Mouse (Mus musculus): Measurements from ENCODE around the gene Elf3.
"Not testable (repeated sequence)": the region's sequence is repeated elsewhere in the genome, so short reads cannot be mapped to it uniquely, and the experiment has no call there.

Gene Elf3

DNA sequence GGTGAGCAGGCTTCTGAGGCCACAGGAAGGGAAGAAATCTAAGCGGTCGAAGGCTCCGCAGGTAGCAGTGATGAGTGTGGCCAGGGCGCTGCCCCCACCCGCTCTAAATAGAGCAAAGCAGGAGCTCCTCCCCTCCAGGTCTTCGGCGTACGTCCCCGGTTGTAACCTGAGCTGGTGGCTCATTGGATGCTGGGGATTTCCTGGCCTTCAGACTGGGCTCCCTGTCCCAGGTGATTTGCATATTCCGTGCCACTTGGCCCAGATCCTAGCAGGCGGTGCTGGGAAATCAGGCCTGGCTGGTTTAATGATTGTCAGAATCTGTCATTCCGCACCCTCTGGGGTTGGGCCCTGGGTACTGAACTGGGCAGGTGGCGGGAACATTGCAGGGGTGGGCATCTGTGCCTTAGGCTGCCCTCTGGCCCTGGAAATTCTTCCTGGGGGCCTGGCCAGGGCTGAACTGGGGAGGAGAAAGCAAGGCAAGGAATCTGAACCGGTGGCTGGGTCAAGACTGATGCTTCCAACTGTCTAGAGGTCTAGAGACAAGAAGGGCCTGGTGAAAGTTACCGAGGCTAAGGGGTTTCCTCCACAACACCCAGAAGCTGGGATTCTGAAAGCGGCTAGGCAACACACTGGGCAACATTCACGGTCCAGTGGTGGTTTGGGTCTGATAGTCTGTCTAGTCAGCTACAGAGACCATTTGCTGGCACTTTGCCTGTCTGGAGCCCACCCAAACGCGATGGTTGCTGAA lies at the start of gene Elf3:
Gene Elf3, minus strand, starts transcription at position 189 of the 748 bp plus-strand sequence.
- DNase-seq (ENCODE audit: low spot score in 2 of 2), result peak; percentile 84

DNA sequence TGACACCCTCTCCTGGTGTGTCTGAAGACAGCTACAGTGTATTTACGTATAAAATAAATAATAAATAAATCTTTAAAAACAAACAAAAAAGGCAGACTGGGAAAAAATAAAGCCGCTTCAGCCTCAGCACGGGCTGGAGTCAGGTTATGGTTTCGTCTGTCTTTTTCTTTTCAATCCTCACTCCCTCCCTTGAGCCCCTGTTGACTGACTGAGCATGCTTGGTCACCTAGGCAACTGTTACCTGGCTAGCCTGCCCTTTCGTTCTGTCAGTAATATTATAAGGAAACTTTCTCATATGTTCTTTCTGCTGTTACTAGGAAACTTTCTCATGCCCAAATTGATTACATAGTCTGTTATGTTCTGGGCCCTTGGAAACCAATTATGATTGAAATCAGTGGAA lies 32.5 kb upstream of the Elf3 start:
- no peak for DNase-seq (ENCODE audit: low spot score in 2 of 2)

DNA sequence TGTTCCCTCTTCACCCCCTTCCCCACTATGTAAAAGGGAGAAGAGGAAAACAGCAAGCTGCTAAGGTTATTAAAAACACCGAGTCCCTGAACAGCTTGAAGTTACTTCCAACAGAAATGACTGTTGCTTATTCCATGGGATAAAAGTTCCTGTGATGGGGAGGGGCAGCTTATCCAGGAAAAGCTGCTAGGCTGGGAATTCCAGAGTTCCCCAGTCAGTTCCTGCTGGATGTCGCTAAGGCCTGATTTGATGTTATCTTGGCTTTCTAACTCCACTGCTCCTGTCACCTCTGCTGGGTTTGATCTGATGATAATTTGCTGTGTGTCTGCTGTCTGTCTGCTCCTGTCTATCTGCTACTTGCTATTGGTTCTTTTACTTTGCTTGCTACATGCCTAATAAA lies 27.9 kb upstream of the Elf3 start:
- DNase-seq (ENCODE audit: low spot score in 2 of 2), result no peak

DNA sequence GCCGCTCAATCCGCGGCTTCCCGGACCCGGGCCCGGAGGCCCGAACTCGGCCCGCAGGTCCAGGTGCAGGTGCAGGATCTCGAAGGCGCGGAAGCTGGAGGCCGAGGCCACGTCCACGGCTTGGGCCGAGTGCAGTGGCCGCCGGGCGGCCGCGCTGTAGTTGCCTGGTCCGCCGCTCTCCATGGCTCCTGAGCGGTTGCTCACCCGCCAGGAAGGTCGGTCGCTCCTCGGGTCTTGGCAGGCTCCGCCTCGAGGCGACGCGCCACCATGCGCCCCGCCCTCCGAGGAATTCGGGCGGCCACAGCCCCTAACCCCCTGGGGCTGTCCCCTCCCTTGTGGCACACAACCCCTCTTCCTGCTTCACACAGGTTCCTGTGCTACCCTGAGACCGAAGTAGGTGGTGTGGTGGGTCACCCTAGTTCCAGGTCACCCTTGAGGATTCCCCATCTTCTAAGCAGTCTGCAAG lies 25.5 kb upstream of the Elf3 start, which contains the start of gene Rnpep:
Gene Rnpep, minus strand, starts transcription at position 259 of the 466 bp plus-strand sequence.
- DNase-seq (ENCODE audit: low spot score in 2 of 2), result peak; percentile 56 to 82

DNA sequence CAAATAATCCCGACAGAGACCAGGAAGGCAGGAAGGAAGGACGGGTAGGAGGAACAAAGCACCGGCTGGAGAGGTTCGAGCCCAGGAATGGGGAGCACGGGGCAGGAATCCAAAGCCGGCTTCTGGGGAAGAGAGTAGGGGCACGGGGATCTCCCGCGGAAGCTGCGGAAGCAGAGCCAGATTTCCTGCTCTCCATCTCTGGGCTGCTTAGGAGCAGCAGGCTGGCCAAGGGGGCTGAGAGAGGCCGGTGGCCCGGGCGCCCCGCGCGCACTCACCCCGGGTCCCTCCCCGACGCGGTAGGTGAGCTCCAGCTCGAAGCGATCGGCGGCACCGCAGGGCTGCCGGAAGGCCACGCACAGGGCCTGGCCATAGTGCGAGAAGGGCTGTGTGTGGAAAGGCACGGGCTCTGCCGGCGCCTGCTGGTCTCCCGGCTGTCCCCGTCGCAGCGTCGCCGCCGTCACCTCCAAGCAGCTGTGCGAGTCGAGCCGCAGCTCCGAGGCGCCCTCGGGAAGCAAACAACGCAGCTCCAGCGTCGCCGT lies 25.0 kb upstream of the Elf3 start:
- no peak for DNase-seq (ENCODE audit: low spot score in 2 of 2)

DNA sequence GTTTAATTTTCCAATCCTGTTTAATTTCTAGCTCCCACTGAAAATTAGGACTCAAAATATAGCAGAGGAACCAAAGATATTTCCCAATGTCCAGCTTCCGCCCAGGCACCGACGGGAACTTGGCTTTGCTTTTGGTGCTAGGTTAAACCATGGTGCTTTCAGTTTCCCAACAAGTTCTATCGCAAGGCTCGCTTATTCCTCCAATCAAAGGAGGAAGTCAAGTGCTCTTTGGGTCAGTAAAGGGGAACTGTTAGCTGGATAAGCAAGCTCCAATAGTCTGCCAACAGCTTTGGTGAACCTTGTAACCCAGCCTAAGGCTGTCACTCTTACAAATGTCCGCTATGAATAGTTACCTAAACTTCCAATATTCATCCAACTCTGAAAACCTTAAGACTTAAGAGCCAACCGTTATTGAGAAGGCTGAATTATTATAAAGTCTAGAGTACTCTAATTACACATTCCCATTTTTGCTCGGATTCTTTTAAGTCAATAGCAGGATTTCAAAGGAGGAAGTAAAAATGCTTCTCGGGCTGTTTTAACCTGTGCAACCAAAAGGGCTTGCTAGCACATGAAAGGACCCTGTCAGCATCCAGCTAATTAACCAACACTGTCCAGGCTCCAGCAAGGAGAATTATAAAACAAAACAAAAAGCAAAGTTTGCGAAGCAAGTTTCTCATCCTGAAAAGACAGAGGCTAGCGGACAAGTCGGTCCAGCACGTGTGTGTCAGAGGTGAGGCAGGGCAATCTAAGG lies 24.3 kb upstream of the Elf3 start:
- DNase-seq (ENCODE audit: low spot score in 2 of 2), result no peak

DNA sequence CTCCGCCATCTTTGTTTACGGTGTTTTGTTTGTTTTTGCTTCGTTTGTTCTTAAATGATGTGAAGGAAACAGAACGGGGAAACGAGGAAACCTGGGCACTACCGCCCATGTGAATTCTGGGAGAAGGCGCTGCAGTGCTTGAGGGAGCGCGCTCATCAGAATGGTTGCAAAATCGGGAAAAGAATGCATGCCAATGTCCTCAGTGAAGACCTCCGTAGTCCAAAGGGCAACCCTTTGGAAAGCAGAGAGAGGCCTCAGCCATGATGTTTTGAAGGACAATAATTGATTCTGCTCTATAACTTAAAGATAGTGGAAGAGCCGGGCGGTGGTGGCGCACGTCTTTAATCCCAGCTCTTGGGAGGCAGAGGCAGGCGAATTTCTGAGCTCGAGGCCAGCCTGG lies 23.5 kb upstream of the Elf3 start:
- DNase-seq (ENCODE audit: low spot score in 2 of 2), result no peak

DNA sequence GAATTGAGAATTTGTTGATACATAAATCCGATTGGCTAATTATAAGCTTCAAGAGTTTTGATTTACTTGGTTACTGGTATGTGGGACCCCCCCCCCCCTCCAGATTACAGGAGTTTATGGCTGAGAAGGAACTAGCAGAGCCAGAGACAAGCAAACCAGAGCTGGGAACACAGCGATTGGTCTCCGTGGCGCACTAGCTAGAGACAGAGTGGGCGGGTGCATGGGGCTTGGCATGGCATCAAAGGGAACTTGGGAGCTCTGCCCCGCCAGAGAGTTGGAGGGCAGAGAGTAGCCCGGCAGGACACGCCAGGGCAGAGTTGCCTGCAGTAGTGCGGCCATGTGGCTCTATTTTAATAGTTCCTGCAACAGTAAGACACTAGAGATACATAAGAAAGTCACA lies 22.3 kb upstream of the Elf3 start:
- peak in 1 of 2 experiments; percentile 52 for DNase-seq (ENCODE audit: low spot score in 2 of 2)

DNA sequence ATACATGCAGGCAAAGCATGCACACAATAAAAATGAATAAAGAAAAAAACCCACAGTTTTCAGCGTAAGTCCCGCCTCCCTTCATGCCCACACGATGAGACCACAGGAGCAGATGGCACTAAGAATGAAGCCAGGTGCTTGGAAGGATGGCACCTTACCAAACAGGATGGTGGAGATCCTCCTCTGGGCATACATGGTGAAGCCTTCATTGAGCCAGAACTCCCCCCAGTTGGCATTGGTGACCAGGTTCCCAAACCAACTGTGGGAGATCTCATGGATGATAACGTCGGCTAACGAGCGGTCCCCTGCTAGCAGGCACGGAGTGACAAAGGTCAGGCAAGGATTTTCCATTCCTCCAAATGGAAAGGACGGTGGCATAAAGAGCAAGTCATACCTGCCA lies 13.0 kb upstream of the Elf3 start:
- no peak for DNase-seq (ENCODE audit: low spot score in 2 of 2)

DNA sequence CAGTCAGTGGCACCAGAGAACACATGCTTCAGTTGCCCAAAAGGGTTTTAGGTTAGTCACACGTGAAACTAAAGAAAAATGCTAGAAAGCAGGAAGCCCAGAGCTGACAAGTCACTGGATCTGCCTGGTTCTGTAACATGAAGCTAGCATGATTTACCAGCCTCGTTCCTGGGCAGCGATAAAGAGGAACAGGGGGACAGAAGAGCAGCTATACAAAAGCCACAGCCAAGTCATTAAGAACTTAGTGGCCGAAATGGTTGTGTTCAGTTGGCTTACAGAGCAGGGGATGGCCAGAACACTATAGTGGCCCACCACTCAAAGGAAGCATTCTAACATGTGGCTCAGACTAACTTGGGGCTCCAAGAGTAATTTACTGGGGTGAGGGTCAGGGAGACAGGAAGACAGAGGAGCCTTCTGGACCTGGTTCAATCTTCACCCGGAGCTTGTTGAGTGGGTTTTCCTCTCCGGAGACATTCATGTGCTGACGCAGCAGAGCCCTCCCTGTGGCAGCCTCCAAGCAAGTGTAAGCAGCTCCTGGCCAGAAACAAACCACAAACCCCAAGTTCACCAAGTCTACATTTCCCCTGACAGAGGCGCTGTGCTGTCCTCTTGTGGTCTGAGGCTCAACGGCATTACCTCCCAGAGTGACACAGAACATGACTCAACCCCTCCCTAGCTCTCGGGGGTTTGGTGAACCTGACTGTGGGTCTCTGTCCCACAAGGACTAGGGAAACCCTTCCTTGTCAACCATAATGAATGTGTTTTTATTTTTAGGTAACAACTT lies 9.5 kb upstream of the Elf3 start:
- DNase-seq (ENCODE audit: low spot score in 2 of 2), result no peak

DNA sequence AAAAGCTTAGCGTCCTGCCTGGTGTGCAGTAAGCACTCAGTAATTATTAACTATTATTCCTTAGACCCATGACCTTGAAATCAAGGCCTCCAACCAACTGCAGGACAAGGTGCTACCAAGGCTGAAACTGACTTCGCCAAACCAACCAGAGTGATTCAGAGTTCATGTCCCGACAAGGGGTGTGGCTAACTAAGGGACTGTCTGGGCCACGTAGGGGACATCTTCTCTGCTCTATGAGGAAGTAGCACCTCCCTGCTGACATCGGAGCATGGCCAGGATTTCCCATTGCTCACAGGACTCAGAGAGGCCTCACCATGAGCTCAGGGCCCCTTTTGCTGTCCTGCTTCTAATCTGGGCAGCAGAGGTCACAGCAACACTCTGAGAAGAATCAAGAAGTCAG lies 7.5 kb upstream of the Elf3 start:
- DNase-seq (ENCODE audit: low spot score in 2 of 2), result no peak

DNA sequence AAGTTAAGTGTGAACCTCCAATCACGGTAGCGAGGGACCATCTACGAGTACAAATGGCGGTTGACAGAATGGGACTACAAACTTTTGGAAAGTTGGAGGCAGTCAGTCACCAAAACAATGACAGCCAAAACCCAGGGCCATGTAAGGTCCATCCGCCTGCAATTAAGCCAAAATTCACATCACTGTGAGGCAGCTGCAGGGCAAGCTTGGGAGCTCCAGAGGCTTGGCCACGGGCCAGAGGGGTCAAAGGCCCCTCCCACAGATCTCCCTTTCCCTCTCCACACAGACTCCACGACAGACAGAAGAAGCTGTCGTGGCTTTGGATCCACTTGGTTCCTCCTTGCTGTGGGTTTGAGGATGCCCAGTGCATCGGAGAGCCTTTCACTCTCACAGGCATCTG lies 4.9 kb upstream of the Elf3 start:
- no peak for DNase-seq (ENCODE audit: low spot score in 2 of 2)

DNA sequence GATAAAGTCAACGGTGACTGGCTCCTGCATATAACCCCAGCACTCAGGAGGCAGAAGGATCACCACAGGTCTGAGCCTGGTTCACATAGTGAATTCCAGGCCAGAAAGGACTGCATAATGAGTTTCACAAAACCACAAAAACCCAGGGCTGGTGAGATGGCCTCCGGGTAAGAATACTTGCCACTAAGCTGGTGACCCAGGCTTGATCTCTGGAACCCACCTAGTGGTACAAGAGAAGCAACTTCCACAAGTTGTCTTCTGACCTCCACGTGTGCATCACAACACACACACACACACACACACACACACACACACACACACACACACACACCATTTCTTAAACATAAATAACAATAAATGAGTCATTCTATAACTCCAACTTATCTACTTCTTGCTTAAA lies 4.0 kb upstream of the Elf3 start:
- DNase-seq (ENCODE audit: low spot score in 2 of 2), result no peak

DNA sequence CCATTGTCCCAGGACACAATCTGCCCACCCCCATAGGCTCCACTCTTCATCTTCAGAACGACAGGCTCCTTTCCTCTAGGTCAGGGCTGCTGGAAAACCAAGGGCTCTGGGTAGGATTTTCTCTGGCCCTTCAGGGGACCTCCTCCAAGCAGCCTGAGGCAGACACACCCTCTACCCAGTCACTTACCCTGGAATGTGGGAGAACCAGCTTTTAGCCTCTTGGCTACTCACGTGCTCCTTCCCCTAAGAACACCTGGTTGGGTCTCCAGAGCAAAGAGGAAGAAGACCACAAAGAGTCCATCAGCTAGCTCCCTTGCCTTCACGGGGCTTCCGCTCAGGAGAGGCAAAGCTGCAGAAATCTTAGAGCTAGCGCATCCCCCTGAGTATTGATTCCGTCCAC lies 2.6 kb upstream of the Elf3 start:
- peak in 1 of 2 experiments; percentile 56 for DNase-seq (ENCODE audit: low spot score in 2 of 2)

DNA sequence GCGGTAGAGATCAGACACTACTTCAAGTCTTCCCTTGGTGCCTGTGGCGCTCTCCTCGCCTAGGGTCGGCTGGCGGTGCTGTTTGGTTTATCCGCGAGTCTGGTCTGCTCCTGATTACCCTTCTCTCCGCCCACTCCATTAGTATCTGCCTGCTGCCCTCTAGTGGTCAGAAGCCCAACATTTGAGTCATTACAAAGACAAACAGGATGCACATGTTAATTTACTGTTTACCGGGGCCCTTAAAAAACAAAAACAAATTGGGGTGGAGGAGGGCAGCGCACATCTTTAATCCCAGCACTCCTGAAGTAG lies 714 bp upstream of the Elf3 start:
- peak; percentile 69 to 73 for DNase-seq (ENCODE audit: low spot score in 2 of 2)

DNA sequence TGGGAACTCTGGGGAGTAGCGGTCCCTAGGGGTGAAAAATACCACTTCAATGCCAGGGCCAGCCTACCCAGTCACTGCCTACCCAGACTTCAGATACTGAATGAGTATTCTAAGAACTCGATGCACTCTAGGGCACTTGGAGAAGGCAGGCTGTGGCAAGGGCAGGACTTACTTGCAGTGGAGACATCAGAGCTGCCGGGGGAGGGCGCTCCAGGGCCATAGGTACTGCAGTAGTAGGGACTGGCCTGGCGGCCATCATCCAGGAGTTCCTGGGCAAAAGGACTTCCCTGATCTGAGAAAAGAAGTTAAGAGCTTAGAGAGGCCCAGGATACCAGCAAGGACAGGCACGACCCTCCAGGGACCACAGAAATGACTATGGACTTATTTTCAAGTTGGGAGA lies 2.1 kb downstream of the Elf3 start:
- DNase-seq (ENCODE audit: low spot score in 2 of 2), result peak; percentile 77 to 78

DNA sequence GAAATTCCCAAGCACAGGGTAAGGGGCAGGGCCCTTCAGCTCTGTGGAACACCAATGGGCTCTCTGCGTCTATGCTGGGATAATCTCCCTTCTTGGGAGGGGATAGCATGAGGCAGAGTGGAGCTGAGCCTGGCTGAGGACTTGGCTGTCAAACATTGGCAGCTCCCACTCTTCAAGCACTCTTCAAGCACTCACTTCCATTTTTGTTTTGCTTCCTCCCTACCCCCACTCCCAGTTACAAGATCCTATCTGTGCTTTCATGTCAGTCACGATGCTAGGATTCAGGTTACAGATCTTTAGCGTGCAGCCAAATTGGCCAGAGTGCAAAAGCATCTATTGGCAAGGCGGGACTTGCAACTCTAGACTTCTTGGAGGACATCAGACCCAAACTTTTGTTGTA lies 5.5 kb downstream of the Elf3 start:
- peak in 1 of 2 experiments; percentile 46 for DNase-seq (ENCODE audit: low spot score in 2 of 2)

DNA sequence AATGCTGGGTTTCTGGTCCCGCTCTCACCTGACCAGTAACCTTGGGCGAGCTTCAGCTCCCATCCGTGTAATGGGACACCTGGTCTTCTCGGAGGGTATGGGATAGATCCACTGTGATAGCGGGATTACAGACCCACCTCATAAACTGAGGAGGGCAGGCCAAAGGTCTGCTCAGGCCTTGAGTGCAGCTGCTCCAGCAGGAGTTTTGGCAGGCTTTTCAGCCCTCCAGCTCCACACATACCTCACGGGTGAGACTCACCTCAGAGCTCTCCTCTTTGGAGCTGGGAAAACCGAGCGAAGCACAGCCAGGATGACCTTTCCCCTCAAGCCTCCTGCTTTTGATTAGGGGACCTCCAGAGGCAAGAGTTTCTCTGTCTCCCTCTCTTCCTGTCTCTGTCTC lies 7.0 kb downstream of the Elf3 start:
- no peak for DNase-seq (ENCODE audit: low spot score in 2 of 2)

DNA sequence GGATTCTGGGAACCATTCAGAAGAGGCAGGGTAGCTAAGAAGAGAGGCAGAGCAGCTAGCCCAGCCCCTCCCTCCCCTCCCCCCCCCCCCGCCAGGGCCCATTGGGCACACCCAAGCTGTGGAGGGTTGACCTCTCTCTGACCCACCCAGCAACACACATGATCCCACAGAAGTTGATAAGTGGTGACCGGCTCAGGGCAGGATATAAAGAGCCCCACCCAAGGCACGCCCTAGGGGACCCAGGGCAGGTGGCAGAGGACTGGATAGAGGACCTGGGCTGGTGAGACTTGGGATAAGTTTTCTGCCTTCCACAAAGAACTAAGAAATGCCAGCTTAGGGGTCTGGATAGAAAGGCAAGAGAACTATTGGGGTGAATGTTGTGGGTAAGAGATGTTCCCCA lies 7.7 kb downstream of the Elf3 start:
- DNase-seq (ENCODE audit: low spot score in 2 of 2), result no peak

DNA sequence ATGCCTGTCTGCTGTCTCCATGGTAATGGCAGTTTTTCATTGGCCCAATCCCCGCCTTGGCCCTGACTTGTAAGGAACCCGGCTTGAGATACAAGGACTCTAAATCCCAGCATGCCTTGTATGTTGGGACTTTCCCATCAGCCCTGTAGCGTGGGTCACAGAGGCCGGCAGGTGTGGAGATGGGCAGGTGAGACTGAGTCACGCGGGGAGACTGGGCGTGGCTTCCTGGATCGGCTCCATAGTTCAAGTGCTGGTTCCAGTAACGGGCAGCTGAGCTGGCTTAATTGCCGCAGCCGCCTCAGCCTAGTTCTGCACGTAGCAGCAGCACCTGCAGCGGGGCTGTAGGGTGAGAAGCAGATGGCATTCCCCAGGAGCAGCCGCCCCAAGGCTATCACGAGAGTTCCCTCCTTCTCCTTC lies 9.9 kb downstream of the Elf3 start:
- DNase-seq (ENCODE audit: low spot score in 2 of 2), result peak; percentile 71 to 73

DNA sequence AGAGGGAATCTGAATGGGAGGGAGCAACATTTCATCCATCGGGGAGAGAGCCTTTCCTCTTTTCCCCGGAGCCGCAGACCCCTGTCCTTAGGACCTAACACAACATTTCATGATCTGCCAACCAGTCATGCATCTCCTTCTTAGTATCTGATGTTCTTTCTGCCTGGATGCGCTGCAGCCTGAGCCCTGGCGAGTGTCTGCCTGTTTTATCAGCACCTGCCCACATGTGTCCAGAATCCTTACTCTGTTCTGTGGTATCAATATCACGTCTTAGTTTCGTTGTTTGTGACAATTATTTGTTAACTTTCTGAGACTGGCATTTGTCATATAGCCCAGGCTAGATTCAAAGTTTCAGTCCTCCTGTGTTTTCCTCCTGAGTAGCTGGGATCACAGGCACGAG lies 14.4 kb downstream of the Elf3 start:
- DNase-seq (ENCODE audit: low spot score in 2 of 2), result no peak

DNA sequence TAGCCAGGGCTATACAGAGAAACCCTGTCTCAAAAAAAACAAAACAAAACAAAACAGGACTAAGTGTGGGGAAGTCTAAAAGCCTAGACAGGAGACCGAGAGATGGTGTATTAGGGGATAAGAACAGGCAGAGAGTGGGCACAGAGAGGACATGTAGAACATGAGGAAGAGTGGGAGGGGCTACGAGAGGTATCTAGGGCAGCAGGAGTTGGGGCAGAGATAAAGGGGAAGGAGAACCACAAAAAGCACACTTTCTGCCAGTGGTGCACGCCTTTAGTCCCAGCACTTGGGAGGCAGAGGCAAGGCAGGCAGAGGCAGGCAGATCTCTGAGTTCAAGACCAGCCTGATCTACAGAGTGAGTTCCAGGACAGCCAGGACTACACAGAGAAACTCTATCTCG lies 18.2 kb downstream of the Elf3 start:
- not testable (repeated sequence) for DNase-seq (ENCODE audit: low spot score in 2 of 2)
